Mouse (Mus musculus) C2C12 (cell line): ENCODE measurements around the gene Atp7a.

Experiments used
- CEBPB ChIP-seq: IDR thresholded peaks from one replicate; pipeline ENCODE4 v1.6.1; 2011; ENCODE audit warnings: low read depth, mild to moderate bottlenecking, control low read depth, moderate library complexity
- CTCF ChIP-seq: IDR thresholded peaks from one replicate; pipeline ENCODE4 v1.5.1; 2011; ENCODE audit not compliant: control insufficient read depth, insufficient read depth, insufficient read length
- FOSL1 ChIP-seq: IDR thresholded peaks from one replicate; pipeline ENCODE4 v1.8.0; 2011; ENCODE audit warnings: mild to moderate bottlenecking, low read length; ENCODE audit not compliant: poor library complexity, insufficient read depth, severe bottlenecking
- MAX ChIP-seq: IDR thresholded peaks from one replicate; pipeline ENCODE4 v1.6.1; 2011; ENCODE audit warnings: mild to moderate bottlenecking, control low read depth
- MYOD1 ChIP-seq: IDR thresholded peaks from one replicate; pipeline ENCODE4 v1.6.1; 2011; ENCODE audit warnings: low read depth; ENCODE audit not compliant: control insufficient read depth, insufficient read length
- MYOG ChIP-seq: IDR thresholded peaks from one replicate; pipeline ENCODE4 v1.6.1; 2011; ENCODE audit not compliant: control insufficient read depth, insufficient read length; ENCODE audit errors: extremely low read depth
- USF1 ChIP-seq: IDR thresholded peaks from one replicate; pipeline ENCODE4 v1.6.1; 2011; ENCODE audit warnings: low read depth, mild to moderate bottlenecking, control low read depth, moderate library complexity

GRCm38 (mm10) chrX:106035727-106036126 is 8.7 kb downstream of the Atp7a start:
- TF ChIP-seq CTCF, result no peak
- no peak for TF ChIP-seq MAX
- TF ChIP-seq USF1, result no peak
- TF ChIP-seq MYOD1, result no peak
- no peak for TF ChIP-seq FOSL1
- TF ChIP-seq CEBPB, result no peak
- no peak for TF ChIP-seq MYOG
